Mouse (Mus musculus): ENCODE results near the gene Wdr83os.

DNA sequence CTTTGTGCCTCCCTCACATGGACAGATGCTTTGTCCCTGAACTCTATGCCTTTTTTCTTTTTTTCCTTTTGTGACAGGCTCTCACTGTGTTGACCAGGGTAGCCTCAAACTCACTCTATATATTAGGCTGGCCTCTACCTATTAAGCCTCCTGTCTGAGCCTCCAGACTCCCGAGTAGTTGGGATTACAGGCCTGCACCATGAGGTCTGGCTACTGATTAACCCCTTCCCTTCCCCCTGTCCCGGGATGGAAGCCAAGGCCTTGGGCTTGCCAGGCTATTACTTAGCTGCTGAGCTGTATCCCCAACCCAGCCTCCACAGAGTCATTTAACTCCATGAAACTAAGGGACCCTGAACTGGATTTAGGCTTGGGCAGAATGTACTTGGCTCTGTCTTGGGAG lies 15.3 kb upstream of the Wdr83os start:
- TF ChIP-seq POLR2A (IDR thresholded peaks at IDR 0.05; ENCODE audit: insufficient read length, low read depth), result no peak
- no peak for TF ChIP-seq E2F4 (IDR thresholded peaks at IDR 0.05; ENCODE audit: insufficient read depth)
